Mouse (Mus musculus): Measurements from ENCODE around the gene Slco1a5.

DNA sequence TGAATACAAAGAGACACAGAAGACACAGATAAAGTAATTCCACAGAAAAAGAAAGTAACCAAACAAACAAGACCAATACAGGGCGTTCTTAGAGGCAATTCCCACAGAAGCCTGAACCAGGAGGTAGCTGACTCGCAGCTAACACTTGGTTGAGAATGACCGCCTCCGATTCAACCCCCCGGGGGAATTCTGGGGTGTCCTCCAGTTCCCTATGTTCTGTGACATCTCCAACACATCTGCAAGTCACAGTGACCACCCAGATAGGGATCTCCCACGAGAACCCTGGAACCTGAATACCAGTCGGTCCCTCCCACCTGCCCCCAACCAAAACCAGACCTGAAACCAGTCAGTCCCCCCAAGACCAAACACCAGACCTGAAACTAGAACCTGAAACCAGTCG, 128.5 kb downstream of the Slco1a5 start:
- no peak for TF ChIP-seq POLR2A (IDR thresholded peaks at IDR 0.05; ENCODE audit: low read depth, low read length)
- TF ChIP-seq TBP (conservative IDR thresholded peaks at IDR 0.05; ENCODE audit: low read depth, low read length) = no peak
- no peak for TF ChIP-seq TCF12 (IDR thresholded peaks at IDR 0.05; ENCODE audit: low read depth, low read length)
- no peak for TF ChIP-seq MXI1 (IDR thresholded peaks at IDR 0.05; ENCODE audit: low read depth, low read length)
- TF ChIP-seq EP300 (IDR thresholded peaks at IDR 0.05; ENCODE audit: low read length) = no peak
- no peak for TF ChIP-seq ETS1 (conservative IDR thresholded peaks at IDR 0.05; ENCODE audit: low read depth, low read length)
- TF ChIP-seq BHLHE40 (IDR thresholded peaks at IDR 0.05; ENCODE audit: low read depth, low read length) = no peak
- TF ChIP-seq CTCF (conservative IDR thresholded peaks at IDR 0.05 in 1 of 2, IDR thresholded peaks at IDR 0.05 in 1 of 2; ENCODE audit: low read depth in 2 of 2, low read length in 2 of 2) = no peak
- TF ChIP-seq NRF1 (IDR thresholded peaks at IDR 0.05; ENCODE audit: low read depth, low read length) = no peak
- TF ChIP-seq CHD1 (IDR thresholded peaks at IDR 0.05; ENCODE audit: low read depth, low read length) = no peak
- no peak for TF ChIP-seq ZMIZ1 (IDR thresholded peaks at IDR 0.05; ENCODE audit: low read depth, low read length)
- TF ChIP-seq POLR2AphosphoS2 (IDR thresholded peaks at IDR 0.05; ENCODE audit: low read depth, low read length) = no peak
- TF ChIP-seq ELF1 (IDR thresholded peaks at IDR 0.05; ENCODE audit: low read depth, low read length) = no peak
- no peak for TF ChIP-seq RAD21 (IDR thresholded peaks at IDR 0.05; ENCODE audit: low read depth, low read length)

All from CH12.LX (cell line).